Mouse (Mus musculus): Measurements from ENCODE around the gene Gm11037. TPM values are rescaled to one million over a fixed set of nuclear protein-coding genes. Genes with fewer than 3 reads are reported as not detected.

Gene Gm11037
- polyA plus RNA-seq, 1 experiment from 2014 or later: not detected

DNA sequence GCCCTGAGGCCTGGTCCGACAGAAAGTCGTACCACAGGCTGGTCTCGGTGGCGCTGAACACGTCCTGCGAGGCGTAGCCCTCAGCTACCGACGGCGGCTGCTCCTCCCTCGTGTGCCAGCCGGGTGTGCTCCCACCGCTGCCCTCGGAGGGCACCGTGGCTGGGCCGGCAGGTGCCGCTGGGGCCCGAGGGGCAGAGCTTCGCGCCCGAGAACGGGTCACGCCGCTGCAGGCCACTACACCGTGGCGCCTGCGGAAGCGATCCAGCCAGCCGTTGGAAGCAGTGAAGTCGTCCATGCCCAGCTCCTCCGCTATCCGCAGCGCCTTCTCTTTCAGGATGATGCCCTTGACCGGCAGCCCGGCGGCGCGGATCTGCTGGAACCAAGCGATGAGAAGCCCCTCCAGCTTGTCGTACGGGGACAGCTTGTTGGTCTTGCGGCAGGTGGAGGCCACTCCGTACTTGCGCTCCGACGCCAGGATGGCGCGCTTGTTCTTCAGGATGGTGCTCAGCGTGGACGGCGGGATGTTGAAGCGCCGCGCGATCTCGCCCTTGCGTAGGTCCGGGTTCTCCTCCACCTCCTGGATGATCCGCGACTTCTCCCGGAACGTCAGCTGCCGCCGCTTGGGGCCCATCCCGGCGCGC, 46.1 kb downstream of the Gm11037 start:
- H3K36me3 ChIP-seq (ENCODE audit: control insufficient read depth, insufficient read depth): no peaks in the 10 kb centered on the region
- H3K9ac ChIP-seq (ENCODE audit: low read depth, low read length): peak overlapping the region; percentile 96
- H3K4me3 ChIP-seq (ENCODE audit: low read depth, low read length): peak overlapping the region; percentile 65
- H3K27ac ChIP-seq (ENCODE audit: low read depth, low read length): peak overlapping the region; percentile 98
- no peaks in the 10 kb centered on the region for H3K27me3 ChIP-seq (replicated peaks; ENCODE audit: control insufficient read depth, insufficient read depth, low read length)
- peak; percentile 62 for ATAC-seq
- peaks cover 20% of the 10 kb centered on the region for H3K4me1 ChIP-seq (replicated peaks; ENCODE audit: control insufficient read depth, insufficient read depth, low read length)
- peak; percentile 17; the same call in 1 of the 2 replicates for TF ChIP-seq CTCF (IDR thresholded peaks at IDR 0.05; ENCODE audit: low read depth)
- no peaks in the 10 kb centered on the region for H3K9me3 ChIP-seq (ENCODE audit: control insufficient read depth)
- under 1% methylated on average over 65 of the region's 67 CpGs for WGBS
- peak overlapping the region; percentile 96 for H3K4me2 ChIP-seq (replicated peaks; ENCODE audit: low read depth)

DNA sequence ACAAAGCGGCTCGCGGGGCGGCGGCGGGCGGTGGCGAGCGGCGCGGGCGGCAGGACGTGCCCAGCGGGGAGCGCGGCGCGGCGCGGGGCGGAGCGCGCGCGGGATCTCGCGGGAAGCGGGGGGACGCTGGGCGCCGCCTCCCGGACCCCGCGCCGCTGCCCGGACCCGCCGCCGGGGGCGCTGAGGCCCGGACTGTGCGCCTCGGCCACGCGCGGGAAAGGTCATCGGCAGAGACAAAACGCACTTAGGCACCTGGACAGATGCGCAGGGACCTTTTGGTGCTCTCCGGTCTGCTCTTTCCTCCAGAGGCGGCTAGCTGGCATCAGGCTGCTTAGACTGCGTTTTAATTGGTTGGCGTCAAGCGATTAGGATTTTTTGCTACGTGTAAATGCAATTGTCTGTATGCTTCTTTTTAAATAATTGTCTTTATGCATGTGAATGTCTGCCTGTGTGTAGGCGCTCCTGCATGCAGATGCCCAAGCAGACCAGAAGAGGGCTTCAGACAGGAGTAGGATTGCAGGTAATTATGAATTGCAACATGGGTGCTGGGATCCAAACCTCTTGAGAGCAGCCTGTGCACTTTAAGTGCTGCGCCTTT, 46.8 kb downstream of the Gm11037 start, which contains the start of gene Cenpb:
Gene Cenpb (minus strand): TSS at position 78 of the 598 bp plus-strand sequence.
- Histone ChIP-seq H3K9me3 (ENCODE audit: control insufficient read depth) (no peaks in the 10 kb centered on the region), H3K36me3 (ENCODE audit: control insufficient read depth, insufficient read depth) (no peaks in the 10 kb centered on the region), H3K4me1 (replicated peaks; ENCODE audit: control insufficient read depth, insufficient read depth, low read length) (peaks cover 16% of the 10 kb centered on the region), H3K9ac (ENCODE audit: low read depth, low read length) (peak within 1 kb of the TSS; percentile 96), H3K27ac (ENCODE audit: low read depth, low read length) (peak within 1 kb of the TSS; percentile 98), H3K27me3 (replicated peaks; ENCODE audit: control insufficient read depth, insufficient read depth, low read length) (no peaks in the 10 kb centered on the region), H3K4me3 (ENCODE audit: low read depth, low read length) (peak within 1 kb of the TSS; percentile 65), H3K4me2 (replicated peaks; ENCODE audit: low read depth) (peak within 1 kb of the TSS; percentile 96)
- TF ChIP-seq CTCF (IDR thresholded peaks at IDR 0.05; ENCODE audit: low read depth): peak; percentile 65
- peak; percentile 81 for ATAC-seq
- 3% methylated on average over 45 of the region's 57 CpGs for WGBS

Other genes starting within 250 kb of the Gm11037 start
- gene 4930402H24Rik, start 227.1 kb upstream of the Gm11037 start, polyA plus RNA-seq (2015; fragmentation: Nextera tagmentation; extraction: Ambion mirVana): 9.0 and 10.6 TPM in 2 replicates
- gene Atrn, start 227.0 kb upstream of the Gm11037 start, polyA plus RNA-seq (2015; fragmentation: Nextera tagmentation; extraction: Ambion mirVana): 3.1 and 3.7 TPM in 2 replicates
- 3.8 and 5.7 TPM in 2 replicates for gene Gfra4, start 90.4 kb upstream of the Gm11037 start, polyA plus RNA-seq (2015; fragmentation: Nextera tagmentation; extraction: Ambion mirVana)
- 2.7 and 5.1 TPM in 2 replicates for gene Adam33, start 69.7 kb upstream of the Gm11037 start, polyA plus RNA-seq (2015; fragmentation: Nextera tagmentation; extraction: Ambion mirVana)
- gene Siglec1, start 46.7 kb upstream of the Gm11037 start, polyA plus RNA-seq (2015; fragmentation: Nextera tagmentation; extraction: Ambion mirVana): 0.20 and 0.30 TPM in 2 replicates
- gene Hspa12b, start 6.2 kb upstream of the Gm11037 start, polyA plus RNA-seq (2015; fragmentation: Nextera tagmentation; extraction: Ambion mirVana): 2.1 and 2.3 TPM in 2 replicates
- gene 1700037H04Rik, start 26.6 kb downstream of the Gm11037 start, polyA plus RNA-seq (2015; fragmentation: Nextera tagmentation; extraction: Ambion mirVana): 145 and 164 TPM in 2 replicates
- 15.9 and 17.4 TPM in 2 replicates for gene Cenpb, start 46.6 kb downstream of the Gm11037 start, polyA plus RNA-seq (2015; fragmentation: Nextera tagmentation; extraction: Ambion mirVana)
- 10.9 and 12.4 TPM in 2 replicates for gene Cdc25b, start 53.5 kb downstream of the Gm11037 start, polyA plus RNA-seq (2015; fragmentation: Nextera tagmentation; extraction: Ambion mirVana)
- gene Spef1, start 53.8 kb downstream of the Gm11037 start, polyA plus RNA-seq (2015; fragmentation: Nextera tagmentation; extraction: Ambion mirVana): 2.0 and 2.1 TPM in 2 replicates
- 37.3 and 37.5 TPM in 2 replicates for gene Ap5s1, start 73.6 kb downstream of the Gm11037 start, polyA plus RNA-seq (2015; fragmentation: Nextera tagmentation; extraction: Ambion mirVana)
- 27.2 and 28.5 TPM in 2 replicates for gene Mavs, start 100.6 kb downstream of the Gm11037 start, polyA plus RNA-seq (2015; fragmentation: Nextera tagmentation; extraction: Ambion mirVana)
- 32.4 and 35.1 TPM in 2 replicates for gene Pank2, start 129.0 kb downstream of the Gm11037 start, polyA plus RNA-seq (2015; fragmentation: Nextera tagmentation; extraction: Ambion mirVana)
- 1.1 and 1.4 TPM in 2 replicates for gene Rnf24, start 219.4 kb downstream of the Gm11037 start, polyA plus RNA-seq (2015; fragmentation: Nextera tagmentation; extraction: Ambion mirVana)